Mouse (Mus musculus) adrenal gland, postnatal 25 days (tissue): Measurements from ENCODE around the gene Ptpre. TPM values are rescaled to one million over a fixed set of nuclear protein-coding genes. Genes with fewer than 3 reads are reported as not detected.
"Not testable (repeated sequence)": the region's sequence is repeated elsewhere in the genome, so short reads cannot be mapped to it uniquely, and the experiment has no call there.

Experiments used
- DNase-seq: peaks from one replicate; pipeline ENCODE4 v3.0.0; 2021; ENCODE audit warnings: mixed read lengths
- total RNA-seq: library from RNA; stranded (reverse); gene quantifications from 2 replicates; pipeline ENCODE4 v1.2.3, GENCODE M21; 2021

Ptpre gene
- total RNA-seq, 1 experiment from 2014 or later: 6.5 TPM

GRCm38 (mm10) chr7:135644452-135644851, 107.2 kb downstream of the Ptpre start:
- DNase-seq: no peak

GRCm38 (mm10) chr7:135646976-135647375, 109.7 kb downstream of the Ptpre start:
- no peak for DNase-seq

GRCm38 (mm10) chr7:135648821-135649220, 111.5 kb downstream of the Ptpre start:
- DNase-seq: no peak

- no peak for DNase-seq
These were observed 112.0 kb downstream of the Ptpre start for GRCm38 (mm10) chr7:135649306-135649705.

- DNase-seq: no peak
These were observed 112.8 kb downstream of the Ptpre start for GRCm38 (mm10) chr7:135650061-135650460.

- DNase-seq: no peak
These were observed 114.7 kb downstream of the Ptpre start for GRCm38 (mm10) chr7:135651831-135652511.

- DNase-seq: no peak
These were observed 115.5 kb downstream of the Ptpre start for GRCm38 (mm10) chr7:135652781-135653180.

GRCm38 (mm10) chr7:135653601-135654000, 116.3 kb downstream of the Ptpre start:
- no peak for DNase-seq

- DNase-seq: no peak
These were observed 117.0 kb downstream of the Ptpre start for GRCm38 (mm10) chr7:135654288-135654687.

- DNase-seq: no peak
These were observed 117.8 kb downstream of the Ptpre start for GRCm38 (mm10) chr7:135655113-135655512.

GRCm38 (mm10) chr7:135658150-135658549, 120.9 kb downstream of the Ptpre start:
- no peak for DNase-seq

GRCm38 (mm10) chr7:135659314-135659935, 122.1 kb downstream of the Ptpre start:
- no peak for DNase-seq

- DNase-seq: no peak
These were observed 123.0 kb downstream of the Ptpre start for GRCm38 (mm10) chr7:135660314-135660713.

- no peak for DNase-seq
These were observed 126.9 kb downstream of the Ptpre start for GRCm38 (mm10) chr7:135664211-135664610.

- DNase-seq: no peak
These were observed 129.0 kb downstream of the Ptpre start for GRCm38 (mm10) chr7:135666314-135666713.

GRCm38 (mm10) chr7:135668852-135669739, 131.8 kb downstream of the Ptpre start:
- peak; percentile 34 for DNase-seq

GRCm38 (mm10) chr7:135673576-135673975, 136.3 kb downstream of the Ptpre start:
- no peak for DNase-seq

- no peak for DNase-seq
These were observed 139.4 kb downstream of the Ptpre start for GRCm38 (mm10) chr7:135676722-135677121.

GRCm38 (mm10) chr7:135680334-135680733, 143.1 kb downstream of the Ptpre start:
- peak; percentile 68 for DNase-seq

- not testable (repeated sequence) for DNase-seq
These were observed 146.8 kb downstream of the Ptpre start for GRCm38 (mm10) chr7:135684098-135684497.

GRCm38 (mm10) chr7:135684938-135685337, 147.7 kb downstream of the Ptpre start:
- DNase-seq: no peak

GRCm38 (mm10) chr7:135689396-135689795, 152.1 kb downstream of the Ptpre start:
- DNase-seq: no peak

GRCm38 (mm10) chr7:135691941-135692340, 154.7 kb downstream of the Ptpre start:
- DNase-seq: no peak
